Mouse (Mus musculus) right cerebral cortex, postnatal 25 days (tissue): ENCODE measurements around the gene Katna1.

ENCODE experiments used
- DNase-seq: peaks from one replicate; pipeline ENCODE4 v3.0.0; 2022

Katna1 gene

GRCm38 (mm10) chr10:7780238-7781176, 54.7 kb downstream of the Katna1 start:
- DNase-seq, result peak; percentile 85

- no peak for DNase-seq
These were observed 55.4 kb downstream of the Katna1 start for GRCm38 (mm10) chr10:7781214-7781613.

GRCm38 (mm10) chr10:7787319-7787718, 61.5 kb downstream of the Katna1 start:
- no peak for DNase-seq

- no peak for DNase-seq
These were observed 66.5 kb downstream of the Katna1 start for GRCm38 (mm10) chr10:7792254-7792750.

GRCm38 (mm10) chr10:7792751-7793385, 67.1 kb downstream of the Katna1 start, which contains the start of the genes Ginm1 and Ppil4:
Gene Ginm1, minus strand, starts transcription at chr10:7792824.
Gene Ppil4, plus strand, starts transcription at chr10:7792891.
- DNase-seq, result peak; percentile 93

GRCm38 (mm10) chr10:7801258-7801657, 75.5 kb downstream of the Katna1 start:
- no peak for DNase-seq

- DNase-seq, result no peak
These were observed 76.8 kb downstream of the Katna1 start for GRCm38 (mm10) chr10:7802519-7803140.

GRCm38 (mm10) chr10:7809937-7810336, 84.1 kb downstream of the Katna1 start:
- DNase-seq, result no peak
